Mouse (Mus musculus): ENCODE results near the gene Ccrl2. TPM values are rescaled to one million over a fixed set of nuclear protein-coding genes. Genes with fewer than 3 reads are reported as not detected.

The Ccrl2 gene
- under 1 TPM in 1 of 2 experiments, not detected in 1; 0.01 TPM for polyA plus RNA-seq (2012; fragmentation: generic; extraction: Trizol)

DNA sequence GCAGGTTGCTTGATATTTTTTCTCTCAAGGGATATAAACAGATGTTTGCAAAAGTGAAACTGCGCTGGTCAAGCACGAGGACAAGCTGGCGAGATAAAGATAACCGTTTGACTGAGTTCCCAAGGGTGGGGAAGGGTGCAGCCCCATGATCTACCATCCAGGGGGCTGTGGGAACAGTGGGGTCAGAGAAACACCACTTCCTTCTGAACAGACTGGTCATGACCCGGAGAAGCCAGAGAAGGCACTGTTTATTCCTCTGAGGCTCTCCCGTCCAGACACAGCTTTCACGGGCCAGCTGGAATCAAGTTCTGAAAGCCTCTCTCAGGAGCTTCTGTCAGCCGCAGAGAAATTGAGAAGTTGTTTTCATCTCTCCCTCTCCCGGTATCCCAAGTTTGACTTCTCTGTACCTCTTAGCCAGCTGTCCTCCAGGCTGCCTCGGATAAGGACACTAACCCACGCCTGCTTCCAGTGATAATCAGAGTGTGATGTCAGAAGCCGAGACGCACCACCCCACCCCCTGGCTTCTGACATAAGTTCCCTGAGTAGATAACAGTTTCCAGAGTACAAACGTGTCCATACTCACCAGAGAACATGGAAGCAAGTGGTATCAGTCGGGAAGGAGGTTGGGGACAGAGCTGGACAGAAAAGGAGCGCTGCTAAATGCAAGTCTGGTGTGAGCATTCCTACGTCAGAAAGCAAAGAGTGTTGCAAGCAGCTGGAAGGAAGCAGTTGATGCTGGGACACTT, at the start of gene Ccrl2:
Ccrl2 (minus strand) TSS at position 722 of the 746 bp plus-strand sequence.

DNA sequence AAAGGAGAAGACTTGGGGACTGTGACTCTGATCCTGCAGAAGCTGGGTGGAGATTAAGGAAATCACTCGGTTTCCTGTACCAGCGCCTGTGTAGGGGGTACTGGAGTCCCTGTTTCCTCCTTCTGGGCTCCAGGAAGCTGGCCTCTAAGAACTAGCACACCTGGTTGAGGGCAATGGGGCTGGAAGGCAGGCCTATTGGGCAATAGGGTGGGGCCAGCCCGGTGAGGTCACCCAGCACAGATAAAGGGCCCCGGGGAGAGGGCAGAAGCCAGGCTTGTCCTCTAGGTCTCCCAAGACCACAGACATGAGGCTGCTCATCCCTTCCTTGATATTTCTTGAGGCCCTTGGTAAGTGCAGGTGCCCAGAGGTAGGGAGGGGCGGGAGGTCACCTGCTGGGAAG, 38.3 kb downstream of the Ccrl2 start, which contains the start of gene Ltf:
Ltf (plus strand) TSS at position 250 of the 400 bp plus-strand sequence.

Other genes starting within 250 kb of the Ccrl2 start
- not detected for gene Prss44, start 243.5 kb downstream of the Ccrl2 start, polyA plus RNA-seq (2012; fragmentation: generic; extraction: Trizol)
- gene Prss43, start 230.8 kb downstream of the Ccrl2 start, polyA plus RNA-seq (2012; fragmentation: generic; extraction: Trizol), result not detected
- not detected for gene Prss45, start 222.9 kb downstream of the Ccrl2 start, polyA plus RNA-seq (2012; fragmentation: generic; extraction: Trizol)
- not detected for gene Prss46, start 213.0 kb downstream of the Ccrl2 start, polyA plus RNA-seq (2012; fragmentation: generic; extraction: Trizol)
- gene Prss50, start 199.6 kb downstream of the Ccrl2 start, polyA plus RNA-seq (2012; fragmentation: generic; extraction: Trizol), result not detected
- under 1 TPM; 0.05 to 0.12 TPM for gene Als2cl, start 177.6 kb downstream of the Ccrl2 start, polyA plus RNA-seq (2012; fragmentation: generic; extraction: Trizol)
- not detected for gene Tmie, start 177.4 kb downstream of the Ccrl2 start, polyA plus RNA-seq (2012; fragmentation: generic; extraction: Trizol)
- gene Fam240a, start 140.7 kb downstream of the Ccrl2 start, polyA plus RNA-seq (2012; fragmentation: generic; extraction: Trizol), result not detected
- gene Tdgf1, start 111.4 kb downstream of the Ccrl2 start, polyA plus RNA-seq (2012; fragmentation: generic; extraction: Trizol), result not detected
- gene Lrrc2, start 106.0 kb downstream of the Ccrl2 start, polyA plus RNA-seq (2012; fragmentation: generic; extraction: Trizol), result not detected
- not detected for gene Rtp3, start 66.9 kb downstream of the Ccrl2 start, polyA plus RNA-seq (2012; fragmentation: generic; extraction: Trizol)
- gene Ltf, start 38.2 kb downstream of the Ccrl2 start, polyA plus RNA-seq (2012; fragmentation: generic; extraction: Trizol), result not detected
- 10 to 100 TPM in 1 of 2 experiments, 1 to 10 TPM in 1; 4.8 to 14.5 TPM for gene Lrrfip2, start 60.1 kb upstream of the Ccrl2 start, polyA plus RNA-seq (2012; fragmentation: generic; extraction: Trizol)
- gene Mlh1, start 214.3 kb upstream of the Ccrl2 start, polyA plus RNA-seq (2012; fragmentation: generic; extraction: Trizol), result 10 to 100 TPM in 1 of 2 experiments, 1 to 10 TPM in 1; 3.0 to 10.9 TPM
- gene Epm2aip1, start 214.4 kb upstream of the Ccrl2 start, polyA plus RNA-seq (2012; fragmentation: generic; extraction: Trizol), result 1 to 10 TPM in 1 of 2 experiments, under 1 TPM in 1; 0.44 to 4.3 TPM

Measured in C3H10T1/2 (cell line).